In genomic region chr2:128817387-128817785, GRCm38 (mm10) we compare ENCODE assay signal across 8 mouse cellular contexts. TPM values are rescaled to one million over a fixed set of nuclear protein-coding genes. Genes with fewer than 3 reads are reported as not detected.
A peak's percentile ranks its signal among the peaks of the same experiment; 100 is the strongest.
DNase-seq lines count a peak whose midpoint lies in the region; ATAC-seq and TF ChIP-seq lines count a peak whose summit lies in the region.

No protein-coding gene starts in this region.

- H3K9ac ChIP-seq in ES-Bruce4 (ENCODE audit: low read depth, poor library complexity, severe bottlenecking): no peak overlapping the region
- H3K9ac ChIP-seq in midbrain, embryonic 12.5 days (replicated peaks): peak overlapping the region; percentile 50; the same call in 1 of the 2 replicates

- H3K4me1 ChIP-seq in heart, embryonic 10.5 days: peaks cover 16% of the 10 kb centered on the region
- peaks cover 3% of the 10 kb centered on the region for H3K4me1 ChIP-seq in ES-Bruce4 (ENCODE audit: control insufficient read depth, insufficient read depth, low read length)
- peaks cover 23% of the 10 kb centered on the region for H3K4me1 ChIP-seq in embryonic facial prominence, embryonic 10.5 days
- peaks cover 13% of the 10 kb centered on the region for H3K4me1 ChIP-seq in limb, embryonic 10.5 days
- peaks cover 13% of the 10 kb centered on the region for H3K4me1 ChIP-seq in midbrain, embryonic 12.5 days

- H3K4me3 ChIP-seq in heart, embryonic 10.5 days: peak overlapping the region; percentile 90
- peak overlapping the region; percentile 72 for H3K4me3 ChIP-seq in ES-Bruce4 (ENCODE audit: low read depth, low read length)
- peak overlapping the region; percentile 87 for H3K4me3 ChIP-seq in embryonic facial prominence, embryonic 10.5 days
- peak overlapping the region; percentile 72 for H3K4me3 ChIP-seq in limb, embryonic 10.5 days
- peak overlapping the region; percentile 55 for H3K4me3 ChIP-seq in midbrain, embryonic 12.5 days

- whole genome bisulfite sequencing in heart, embryonic 10.5 days: 1% methylated on average over 7 of the region's 7 CpGs
- under 1% methylated on average over 7 of the region's 7 CpGs for WGBS in embryonic facial prominence, embryonic 10.5 days
- WGBS in limb, embryonic 10.5 days: under 1% methylated on average over 7 of the region's 7 CpGs
- under 1% methylated on average over 7 of the region's 7 CpGs for WGBS in midbrain, embryonic 12.5 days

- H3K36me3 ChIP-seq in heart, embryonic 10.5 days: no peaks in the 10 kb centered on the region
- no peaks in the 10 kb centered on the region for H3K36me3 ChIP-seq in ES-Bruce4 (ENCODE audit: control insufficient read depth, insufficient read depth, low read length, poor library complexity, severe bottlenecking)
- no peaks in the 10 kb centered on the region for H3K36me3 ChIP-seq in embryonic facial prominence, embryonic 10.5 days (replicated peaks)
- H3K36me3 ChIP-seq in limb, embryonic 10.5 days: no peaks in the 10 kb centered on the region
- H3K36me3 ChIP-seq in midbrain, embryonic 12.5 days: no peaks in the 10 kb centered on the region

- H3K27me3 ChIP-seq in heart, embryonic 10.5 days (ENCODE audit: insufficient read depth, poor library complexity, severe bottlenecking): no peaks in the 10 kb centered on the region
- no peaks in the 10 kb centered on the region for H3K27me3 ChIP-seq in ES-Bruce4 (ENCODE audit: control insufficient read depth, insufficient read depth, low read length, poor library complexity, severe bottlenecking)
- H3K27me3 ChIP-seq in embryonic facial prominence, embryonic 10.5 days (replicated peaks; ENCODE audit: low read depth, poor library complexity, severe bottlenecking): no peaks in the 10 kb centered on the region
- no peaks in the 10 kb centered on the region for H3K27me3 ChIP-seq in limb, embryonic 10.5 days (ENCODE audit: low read depth, poor library complexity, severe bottlenecking)
- H3K27me3 ChIP-seq in midbrain, embryonic 12.5 days: no peaks in the 10 kb centered on the region

- no peak for TF ChIP-seq EP300 in ES-Bruce4 (IDR thresholded peaks at IDR 0.05; ENCODE audit: insufficient read depth, low read depth, low read length)

- no peaks in the 10 kb centered on the region for H3K9me3 ChIP-seq in heart, embryonic 10.5 days
- H3K9me3 ChIP-seq in ES-Bruce4 (replicated peaks; ENCODE audit: control insufficient read depth, insufficient read depth, low read length, poor library complexity, severe bottlenecking): no peaks in the 10 kb centered on the region
- no peaks in the 10 kb centered on the region for H3K9me3 ChIP-seq in embryonic facial prominence, embryonic 10.5 days
- H3K9me3 ChIP-seq in limb, embryonic 10.5 days (replicated peaks): no peaks in the 10 kb centered on the region
- no peaks in the 10 kb centered on the region for H3K9me3 ChIP-seq in midbrain, embryonic 12.5 days

- H3K27ac ChIP-seq in heart, embryonic 10.5 days: peak overlapping the region; percentile 97
- peak overlapping the region; percentile 58 for H3K27ac ChIP-seq in ES-Bruce4 (ENCODE audit: insufficient read depth, low read length)
- H3K27ac ChIP-seq in embryonic facial prominence, embryonic 10.5 days (replicated peaks): peak overlapping the region; percentile 93
- H3K27ac ChIP-seq in limb, embryonic 10.5 days: peak overlapping the region; percentile 86
- peak overlapping the region; percentile 90 for H3K27ac ChIP-seq in midbrain, embryonic 12.5 days (replicated peaks)

- ATAC-seq in hematopoietic stem cell, adult 5-6 weeks (replicated peaks in 1 of 2; ENCODE audit: insufficient read depth in 1 of 2, low FRiP score in 2 of 2, low TSS enrichment in 1 of 2, low read depth in 1 of 2, poor library complexity in 2 of 2, severe bottlenecking in 2 of 2): peak; percentile 25 to 26
- no peak for ATAC-seq in midbrain, embryonic 12.5 days (ENCODE audit: low FRiP score, low read depth)

- no peak for TF ChIP-seq POLR2A in ES-Bruce4 (IDR thresholded peaks at IDR 0.05; ENCODE audit: insufficient read depth, low read length)

- DNase-seq in heart, embryonic 10.5 days (ENCODE audit: low spot score): no peak
- no peak for DNase-seq in heart, adult 18-20 months
- DNase-seq in embryonic facial prominence, embryonic 10.5 days (ENCODE audit: low spot score): no peak
- DNase-seq in limb, embryonic 10.5 days (ENCODE audit: low spot score): no peak
- DNase-seq in adrenal gland, postnatal 4 days (ENCODE audit: low spot score in 2 of 2): no peak

- peak overlapping the region; percentile 77 for H3K4me2 ChIP-seq in midbrain, embryonic 12.5 days (replicated peaks)

- TF ChIP-seq CTCF in ES-Bruce4 (IDR thresholded peaks at IDR 0.05; ENCODE audit: low read depth, low read length): no peak

RNA-seq across cellular contexts. Expression of gene Tmem87b, which starts 0.5 kb away (rescaled TPM):
- 22.1 and 25.4 TPM in 2 replicates for polyA plus RNA-seq in heart, embryonic 10.5 days (2016; fragmentation: Nextera tagmentation; extraction: Ambion mirVana)
- 10 to 100 TPM; 20.4 to 21.8 TPM for total RNA-seq in heart, adult 18-20 months (2021)
- polyA plus RNA-seq in ES-Bruce4 (2011; ENCODE audit: insufficient read depth, insufficient read length, low read depth, missing spikeins): 31.7 and 32.3 TPM in 2 replicates
- 29.7 TPM in 2 replicates for polyA plus RNA-seq in embryonic facial prominence, embryonic 10.5 days (2016; fragmentation: Nextera tagmentation; extraction: Ambion mirVana)
- 28.2 and 30.4 TPM in 2 replicates for total RNA-seq in hematopoietic stem cell, adult 5-6 weeks (2017)
- polyA plus RNA-seq in limb, embryonic 10.5 days (2016; fragmentation: Nextera tagmentation; extraction: Ambion mirVana): 24.6 and 28.3 TPM in 2 replicates
- 33.2 and 34.3 TPM in 2 replicates for polyA plus RNA-seq in midbrain, embryonic 12.5 days (2016; fragmentation: Nextera tagmentation; extraction: Ambion mirVana)
- 10 to 100 TPM; 44.8 to 45.7 TPM for total RNA-seq in adrenal gland, postnatal 4 days (2021)

RNA-seq across cellular contexts. Expression of gene Fbln7, which starts 45.4 kb away (rescaled TPM):
- 1.5 and 1.9 TPM in 2 replicates for polyA plus RNA-seq in heart, embryonic 10.5 days (2016; fragmentation: Nextera tagmentation; extraction: Ambion mirVana)
- total RNA-seq in heart, adult 18-20 months (2021): under 1 TPM; 0.47 to 0.72 TPM
- 0.38 and 0.75 TPM in 2 replicates for polyA plus RNA-seq in ES-Bruce4 (2011; ENCODE audit: insufficient read depth, insufficient read length, low read depth, missing spikeins)
- polyA plus RNA-seq in embryonic facial prominence, embryonic 10.5 days (2016; fragmentation: Nextera tagmentation; extraction: Ambion mirVana): 1.8 and 2.1 TPM in 2 replicates
- not detected in 2 replicates for total RNA-seq in hematopoietic stem cell, adult 5-6 weeks (2017)
- polyA plus RNA-seq in limb, embryonic 10.5 days (2016; fragmentation: Nextera tagmentation; extraction: Ambion mirVana): 1.0 and 1.2 TPM in 2 replicates
- polyA plus RNA-seq in midbrain, embryonic 12.5 days (2016; fragmentation: Nextera tagmentation; extraction: Ambion mirVana): 1.9 and 2.2 TPM in 2 replicates
- 1 to 10 TPM; 5.3 to 6.0 TPM for total RNA-seq in adrenal gland, postnatal 4 days (2021)
